Mouse (Mus musculus): ENCODE results near the gene Ftl1.
"Not testable (repeated sequence)": the region's sequence is repeated elsewhere in the genome, so short reads cannot be mapped to it uniquely, and the experiment has no call there.

Gene Ftl1

GRCm38 (mm10) chr7:45476453-45476852 is 16.8 kb upstream of the Ftl1 start:
- in situ Hi-C loops (cut with MboI, MseI) = no loop called here

GRCm38 (mm10) chr7:45475291-45475969 is 15.7 kb upstream of the Ftl1 start:
- in situ Hi-C loops (cut with MboI, MseI) = no loop called here

DNA sequence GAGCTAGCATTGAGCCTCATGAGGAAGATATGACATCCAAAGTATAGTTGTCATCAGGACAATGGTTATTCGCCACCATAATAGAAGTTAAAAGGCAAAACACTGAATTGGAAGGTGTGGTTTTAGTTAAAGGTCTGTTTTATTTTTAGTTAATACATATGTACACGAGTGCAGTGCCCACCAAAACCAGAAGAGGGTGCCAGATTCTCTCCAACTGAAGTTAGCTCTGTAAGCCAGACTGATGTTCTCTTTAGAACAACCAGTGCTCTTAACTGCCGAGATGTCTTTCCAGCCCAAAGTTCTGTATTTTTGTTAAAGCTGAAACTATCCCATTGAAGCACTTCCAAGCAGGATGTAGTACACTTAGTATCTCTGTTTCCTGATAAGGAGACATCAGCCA is 11.2 kb upstream of the Ftl1 start:
- in situ Hi-C loops (cut with MboI, MseI) = no loop called here

- in situ Hi-C loops (cut with MboI, MseI) = no loop called here
Observed at GRCm38 (mm10) chr7:45467090-45467670, 7.5 kb upstream of the Ftl1 start.

- in situ Hi-C loops (cut with MboI, MseI) = no loop called here
Observed at GRCm38 (mm10) chr7:45466283-45467089, 6.8 kb upstream of the Ftl1 start, which contains the start of gene Bax. Gene Bax, minus strand, starts transcription at chr7:45466898.

- in situ Hi-C loops (cut with MboI, MseI) = no loop called here
Observed at GRCm38 (mm10) chr7:45465549-45465948, 5.9 kb upstream of the Ftl1 start.

- in situ Hi-C loops (cut with MboI, MseI) = no loop called here
Observed at GRCm38 (mm10) chr7:45465112-45465511, 5.4 kb upstream of the Ftl1 start.

DNA sequence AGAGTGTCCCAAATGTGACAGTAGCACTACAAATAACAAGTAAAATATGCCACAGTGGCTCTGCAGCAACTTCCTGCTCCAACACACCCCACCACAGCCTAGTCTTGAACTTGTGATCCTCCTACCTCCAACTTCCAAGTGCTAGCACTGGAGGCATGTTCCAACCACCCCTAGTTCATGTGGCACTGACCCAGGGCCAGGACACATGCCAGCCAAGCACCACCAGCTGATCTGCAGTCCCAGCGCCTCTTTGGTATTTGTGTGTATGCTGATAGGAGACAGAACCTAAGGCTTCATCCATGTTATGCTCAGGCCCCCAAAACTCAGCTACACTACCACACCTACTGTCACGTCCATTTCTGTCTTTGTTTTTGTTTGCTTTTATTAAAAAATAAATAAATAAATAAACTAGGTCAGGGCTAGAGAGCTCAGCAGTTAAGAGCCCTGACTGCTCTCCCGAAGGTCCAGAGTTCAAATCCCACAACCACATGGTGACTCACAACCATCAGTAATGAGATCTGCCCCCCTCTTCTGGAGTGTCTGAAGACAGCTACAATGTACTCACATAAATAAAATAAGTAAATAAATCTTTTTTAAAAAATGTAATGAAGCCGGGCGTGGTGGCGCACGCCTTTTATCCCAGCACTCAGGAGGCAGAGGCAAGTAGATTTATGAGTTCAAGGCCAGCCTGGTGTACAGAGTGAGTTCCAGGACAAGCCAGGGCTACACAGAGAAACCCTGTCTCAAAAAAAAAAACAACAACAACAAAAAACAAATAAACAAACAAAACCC is 4.5 kb upstream of the Ftl1 start:
- in situ Hi-C loops (cut with MboI, MseI) = no loop called here

GRCm38 (mm10) chr7:45462868-45463267 is 3.2 kb upstream of the Ftl1 start:
- in situ Hi-C loops (cut with MboI, MseI) = not testable (repeated sequence)

- in situ Hi-C loops (cut with MboI, MseI) = no loop called here
Observed at GRCm38 (mm10) chr7:45462325-45462724, 2.6 kb upstream of the Ftl1 start.

GRCm38 (mm10) chr7:45461781-45462180 is 2.1 kb upstream of the Ftl1 start:
- in situ Hi-C loops (cut with MboI, MseI) = no loop called here

DNA sequence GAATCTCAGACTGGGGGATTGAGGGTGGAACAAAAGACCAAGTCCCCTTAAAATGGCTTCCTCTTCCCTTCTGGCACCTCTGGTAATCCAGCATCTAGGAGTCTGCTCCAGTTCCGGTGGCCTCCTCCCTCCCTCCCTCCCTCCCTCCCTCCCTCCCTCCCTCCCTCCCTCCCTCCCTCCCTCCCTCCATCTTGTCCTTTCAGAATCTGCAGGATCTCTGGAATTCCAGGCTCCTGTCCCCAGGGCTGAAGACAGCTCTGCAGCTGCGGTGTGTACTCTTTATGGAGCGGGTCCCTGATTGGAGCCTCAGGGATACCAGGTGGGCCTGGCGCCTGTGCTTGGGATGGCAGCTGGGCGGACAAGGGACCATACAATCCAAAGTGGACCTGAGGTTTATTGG is 1.6 kb upstream of the Ftl1 start:
- in situ Hi-C loops (cut with MboI, MseI) = no loop called here

DNA sequence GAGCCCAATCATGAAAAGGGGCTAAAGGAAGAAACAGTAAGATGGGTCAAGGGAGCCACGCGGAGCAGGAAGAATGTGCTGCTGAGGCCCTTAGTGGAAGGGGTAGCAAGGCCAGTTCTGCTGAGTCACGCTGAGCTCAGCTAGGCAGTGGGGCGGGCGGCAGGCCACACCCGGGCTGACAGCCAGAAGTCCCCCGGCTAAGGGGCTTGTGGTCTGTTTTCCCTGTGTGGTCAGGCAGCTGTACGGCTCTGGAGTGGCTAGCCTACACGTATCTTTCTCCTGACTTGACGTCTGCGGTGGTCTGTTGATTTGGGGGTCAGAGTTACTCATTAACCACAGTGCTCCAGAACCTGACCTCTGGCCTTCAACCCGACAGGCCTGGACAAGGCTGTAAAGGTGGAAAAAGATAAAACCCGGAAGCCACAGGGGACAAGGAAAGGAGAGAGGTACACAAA is 1.2 kb upstream of the Ftl1 start:
- in situ Hi-C loops (cut with MboI, MseI) = no loop called here

- in situ Hi-C loops (cut with MboI, MseI) = no loop called here
Observed at GRCm38 (mm10) chr7:45460377-45460776, 693 bp upstream of the Ftl1 start.

DNA sequence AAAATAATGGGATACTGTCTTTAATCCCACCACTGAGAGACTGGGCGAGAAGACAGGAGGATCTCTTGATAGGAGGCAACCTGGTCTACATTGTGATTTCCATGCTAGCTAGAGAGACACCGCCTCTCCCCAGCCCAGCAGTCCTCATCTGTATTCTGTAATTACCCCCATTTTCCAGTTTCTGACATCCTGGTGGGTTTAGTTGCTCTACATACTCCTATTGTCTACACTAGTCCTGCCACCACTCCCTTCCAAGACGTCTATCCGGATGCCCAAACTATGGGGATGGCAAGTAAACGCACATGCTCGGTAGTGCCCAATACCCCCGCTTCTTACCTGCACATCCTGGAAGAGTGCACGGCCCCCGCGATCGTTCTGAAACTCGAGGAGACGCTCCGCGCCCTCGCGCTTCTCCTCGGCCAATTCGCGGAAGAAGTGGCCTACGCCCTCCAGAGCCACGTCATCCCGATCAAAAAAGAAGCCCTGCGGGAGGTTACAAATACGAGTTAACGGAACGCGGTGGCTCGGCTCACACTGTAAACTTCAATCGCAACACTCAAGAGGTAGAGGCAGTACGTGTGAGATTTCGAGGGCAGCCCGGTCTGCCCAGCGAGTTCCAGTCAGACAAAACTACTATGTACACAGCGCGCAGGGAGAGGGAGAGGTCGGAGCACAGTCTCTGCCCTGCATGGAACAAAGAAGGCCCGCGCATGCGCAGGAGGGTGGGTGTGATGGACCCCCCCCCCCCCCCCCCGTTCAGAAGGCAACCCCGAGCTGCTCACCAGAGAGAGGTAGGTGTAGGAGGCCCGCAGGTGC is 728 bp downstream of the Ftl1 start:
- in situ Hi-C loops (cut with MboI, MseI) = no loop called here

GRCm38 (mm10) chr7:45457204-45458060 is 2.3 kb downstream of the Ftl1 start:
- in situ Hi-C loops (cut with MboI, MseI) = no loop called here

DNA sequence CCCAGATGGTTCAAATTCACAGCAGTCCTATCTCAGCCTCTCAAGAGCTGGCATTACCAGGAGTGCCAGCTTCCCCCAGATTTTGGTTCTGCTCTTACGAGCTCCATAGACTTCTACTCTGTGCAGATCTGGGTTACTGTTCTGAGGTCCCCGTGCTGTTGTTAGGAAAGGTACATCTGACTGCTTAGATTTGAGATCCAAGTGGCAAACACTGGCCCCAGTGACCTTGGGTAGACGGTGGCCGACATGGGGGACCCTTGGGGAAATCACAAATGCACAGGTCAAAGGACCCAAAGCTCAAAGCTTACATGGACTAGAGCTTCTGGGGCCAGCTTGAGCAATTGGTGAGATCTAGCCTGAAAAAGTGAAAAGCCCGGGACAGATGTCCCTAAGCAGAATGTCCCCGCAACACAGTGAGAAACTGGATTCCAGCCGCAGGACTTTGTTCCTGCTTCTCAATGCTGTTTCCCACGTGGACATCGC is 2.9 kb downstream of the Ftl1 start:
- in situ Hi-C loops (cut with MboI, MseI) = no loop called here

- in situ Hi-C loops (cut with MboI, MseI) = no loop called here
Observed at GRCm38 (mm10) chr7:45455932-45456696, 3.6 kb downstream of the Ftl1 start.

GRCm38 (mm10) chr7:45454971-45455370 is 4.7 kb downstream of the Ftl1 start:
- in situ Hi-C loops (cut with MboI, MseI) = no loop called here
